Mouse (Mus musculus): ENCODE data around the gene Cldn12. TPM values are rescaled to one million over a fixed set of nuclear protein-coding genes. Genes with fewer than 3 reads are reported as not detected.

The Cldn12 gene
- total RNA-seq, 1 experiment: 42.9 TPM

DNA sequence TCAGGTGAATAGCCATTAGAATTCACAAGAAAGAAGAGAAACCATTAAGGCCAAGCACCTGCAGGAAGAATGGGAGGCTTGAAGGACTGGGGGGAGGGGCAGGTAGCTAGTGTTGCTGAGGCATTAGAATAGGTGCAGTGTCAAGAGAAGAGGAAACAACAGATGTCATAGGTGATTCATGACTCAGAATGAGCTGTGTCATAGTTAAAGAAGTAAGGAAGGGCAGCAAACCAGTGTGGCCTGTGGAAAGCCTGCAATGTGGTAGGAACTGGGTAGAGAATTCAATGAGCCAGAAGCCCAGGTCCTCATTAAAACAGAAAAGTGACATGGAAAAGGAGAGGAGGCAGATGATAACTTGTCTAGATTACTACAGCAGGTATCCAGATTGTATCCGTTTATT is 49.5 kb downstream of the Cldn12 start:
- Histone ChIP-seq H3K9ac (ENCODE audit: insufficient read depth, low read depth, low read length, poor library complexity, severe bottlenecking) (no peak overlapping the region), H3K36me3 (ENCODE audit: control insufficient read depth, insufficient read depth, low read length, poor library complexity, severe bottlenecking) (no peaks in the 10 kb centered on the region), H3K27ac (ENCODE audit: insufficient read depth, low read depth, low read length, poor library complexity, severe bottlenecking) (no peak overlapping the region), H3K4me3 (ENCODE audit: insufficient read depth in 1 of 2, low read depth in 1 of 2, low read length in 2 of 2, poor library complexity in 1 of 2, severe bottlenecking in 1 of 2) (no peak overlapping the region), H3K4me1 (ENCODE audit: control insufficient read depth in 2 of 2, insufficient read depth in 2 of 2, low read length in 2 of 2, poor library complexity in 1 of 2) (no peaks in the 10 kb centered on the region), H3K9me3 (ENCODE audit: control insufficient read depth, insufficient read depth, low read depth, low read length) (no peaks in the 10 kb centered on the region)
- DNase-seq (ENCODE audit: low read depth, low spot score): no peak
- in situ Hi-C loops (cut with MboI; ENCODE audit: low sequenced_read_pairs in 2 of 2, unreplicated experiment in 2 of 2): no loop called here
- no peak for TF ChIP-seq MAFK (IDR thresholded peaks at IDR 0.05; ENCODE audit: insufficient read depth, low read depth, low read length)

Other genes with a start within 250 kb of the Cldn12 start
- 3.5 TPM in 2 replicates for gene Cdk14, start 94.6 kb downstream of the Cldn12 start, total RNA-seq (2012; rRNA removed)
- not detected in 2 replicates for gene 1700015F17Rik, start 35.8 kb downstream of the Cldn12 start, total RNA-seq (2012; rRNA removed)
- gene Gtpbp10, start 44.6 kb upstream of the Cldn12 start, total RNA-seq (2012; rRNA removed): 36.4 and 39.1 TPM in 2 replicates
- 0.22 and 0.48 TPM in 2 replicates for gene Gm8773, start 58.8 kb upstream of the Cldn12 start, total RNA-seq (2012; rRNA removed)
- 4.3 and 4.6 TPM in 2 replicates for gene Cfap69, start 149.3 kb upstream of the Cldn12 start, total RNA-seq (2012; rRNA removed)
- 26.4 and 33.2 TPM in 2 replicates for gene Steap2, start 179.6 kb upstream of the Cldn12 start, total RNA-seq (2012; rRNA removed)
- gene Steap1, start 234.4 kb upstream of the Cldn12 start, total RNA-seq (2012; rRNA removed): 43.3 and 45.6 TPM in 2 replicates